Mouse (Mus musculus) hindbrain, embryonic 14.5 days (tissue): ENCODE data around the gene Olfr223. TPM values are rescaled to one million over a fixed set of nuclear protein-coding genes. Genes with fewer than 3 reads are reported as not detected.
"Not testable (repeated sequence)": the region's sequence is repeated elsewhere in the genome, so short reads cannot be mapped to it uniquely, and the experiment has no call there.

Source experiments
- ATAC-seq: fragments of 200-750 bp; cut with Nextera tagmentation; 2 replicates; pipeline ENCODE4 v1.8.0; 2017; ENCODE audit warnings: moderate number of reproducible peaks, mild to moderate bottlenecking, moderate TSS enrichment, moderate library complexity; ENCODE audit not compliant: low FRiP score
- DNase-seq: peaks from one replicate; pipeline ENCODE4 v3.0.0-alpha.2; 2015; ENCODE audit warnings: low spot score
- H3K27ac ChIP-seq: fragments of 300-500 bp; sonication (generic); 2 replicates; pipeline ENCODE4 v1.5.1; 2014; ENCODE audit warnings: mild to moderate bottlenecking, moderate library complexity
- H3K27me3 ChIP-seq: fragments of 300-500 bp; sonication (generic); 2 replicates; pipeline ENCODE4 v1.6.1; 2014; ENCODE audit warnings: mild to moderate bottlenecking, low read length, mixed read lengths; ENCODE audit not compliant: control insufficient read depth, insufficient read depth
- H3K36me3 ChIP-seq: fragments of 300-500 bp; sonication (generic); replicated peaks from 2 replicates; pipeline ENCODE4 v1.6.1; 2014; ENCODE audit not compliant: control insufficient read depth, insufficient read depth
- H3K4me1 ChIP-seq: fragments of 300-500 bp; sonication (generic); replicated peaks from 2 replicates; pipeline ENCODE4 v1.6.1; 2014; ENCODE audit warnings: antibody characterized with exemption, low read length, mixed read lengths; ENCODE audit not compliant: control insufficient read depth, insufficient read depth
- H3K4me2 ChIP-seq: fragments of 300-500 bp; sonication (generic); replicated peaks from 2 replicates; pipeline ENCODE4 v1.6.1; 2014; ENCODE audit warnings: mild to moderate bottlenecking, moderate library complexity
- H3K4me3 ChIP-seq: fragments of 300-500 bp; sonication (generic); replicated peaks from 2 replicates; pipeline ENCODE4 v1.5.1; 2014; ENCODE audit warnings: mild to moderate bottlenecking, low read length
- H3K9ac ChIP-seq: fragments of 300-500 bp; sonication (generic); 2 replicates; pipeline ENCODE4 v1.6.1; 2014
- H3K9me3 ChIP-seq: fragments of 300-500 bp; sonication (generic); 2 replicates; pipeline ENCODE4 v1.6.1; 2016; ENCODE audit warnings: low read length; ENCODE audit not compliant: control insufficient read depth
- WGBS: fragments of 180-500 bp; shearing (Covaris S2); extraction: QIAGEN DNeasy Blood & Tissue Kit; methylation state at CpG from one replicate; pipeline ENCODE4 v1.1.7; 2014; 5-methylcytosine and 5-hydroxymethylcytosine counted together
- polyA plus RNA-seq: library from polyadenylated mRNA; unstranded; fragments of >200 nt; fragmentation: Nextera tagmentation; extraction: Ambion mirVana; gene quantifications from 2 replicates; pipeline ENCODE4 v1.2.1, GENCODE M21; 2014

Gene Olfr223
- polyA plus RNA-seq, 1 experiment from 2014 or later, result not detected

- Histone ChIP-seq H3K4me3 (no peak overlapping the region), H3K27ac (no peak overlapping the region), H3K27me3 (no peaks in the 10 kb centered on the region), H3K36me3 (no peaks in the 10 kb centered on the region), H3K9me3 (no peaks in the 10 kb centered on the region), H3K9ac (no peak overlapping the region), H3K4me2 (no peak overlapping the region), H3K4me1 (no peaks in the 10 kb centered on the region)
- no peak for DNase-seq
- 67% methylated on average over 1 of the region's 1 CpGs for WGBS
- ATAC-seq, result no peak
Measured at GRCm38 (mm10) chr11:59602287-59602686, 9.2 kb upstream of the Olfr223 start.

- WGBS, result 97% methylated on average over 3 of the region's 3 CpGs
- H3K27ac ChIP-seq, result no peak overlapping the region
Measured at GRCm38 (mm10) chr11:59600872-59601271, 7.8 kb upstream of the Olfr223 start.

GRCm38 (mm10) chr11:59599211-59599610, 6.1 kb upstream of the Olfr223 start:
- Histone ChIP-seq H3K27ac (no peak overlapping the region), H3K9me3 (no peaks in the 10 kb centered on the region), H3K9ac (no peak overlapping the region), H3K36me3 (no peaks in the 10 kb centered on the region), H3K4me2 (no peak overlapping the region), H3K4me1 (no peaks in the 10 kb centered on the region), H3K27me3 (no peaks in the 10 kb centered on the region), H3K4me3 (no peak overlapping the region)
- no peak for DNase-seq
- 79% methylated on average over 7 of the region's 7 CpGs for WGBS
- no peak for ATAC-seq

More at GRCm38 (mm10) chr11:59600872-59601271, 7.8 kb upstream of the Olfr223 start:
- ATAC-seq (no peak), DNase-seq (no peak)
- H3K9ac ChIP-seq, result no peak overlapping the region
- H3K4me3 ChIP-seq, result no peak overlapping the region
- no peaks in the 10 kb centered on the region for H3K27me3 ChIP-seq
- H3K4me1 ChIP-seq, result no peaks in the 10 kb centered on the region
- H3K4me2 ChIP-seq, result no peak overlapping the region
- H3K36me3 ChIP-seq, result no peaks in the 10 kb centered on the region
- no peaks in the 10 kb centered on the region for H3K9me3 ChIP-seq

GRCm38 (mm10) chr11:59596950-59597349, 3.9 kb upstream of the Olfr223 start:
- no peaks in the 10 kb centered on the region for H3K9me3 ChIP-seq
- H3K27me3 ChIP-seq, result no peaks in the 10 kb centered on the region
- no peaks in the 10 kb centered on the region for H3K4me1 ChIP-seq
- WGBS, result 89% methylated on average over 8 of the region's 8 CpGs
- no peak overlapping the region for H3K4me2 ChIP-seq
- DNase-seq (no peak), ATAC-seq (no peak)
- no peak overlapping the region for H3K27ac ChIP-seq
- H3K9ac ChIP-seq, result no peak overlapping the region
- no peak overlapping the region for H3K4me3 ChIP-seq
- H3K36me3 ChIP-seq, result no peaks in the 10 kb centered on the region

GRCm38 (mm10) chr11:59596091-59596490, 3.0 kb upstream of the Olfr223 start:
- 53% methylated on average over 4 of the region's 4 CpGs for WGBS
- Histone ChIP-seq H3K4me2 (no peak overlapping the region), H3K4me3 (no peak overlapping the region), H3K36me3 (no peaks in the 10 kb centered on the region), H3K9me3 (no peaks in the 10 kb centered on the region), H3K4me1 (no peaks in the 10 kb centered on the region), H3K27me3 (no peaks in the 10 kb centered on the region), H3K9ac (no peak overlapping the region), H3K27ac (no peak overlapping the region)
- DNase-seq (no peak), ATAC-seq (no peak)

- H3K4me2 ChIP-seq, result no peak overlapping the region
- WGBS, result 81% methylated on average over 8 of the region's 8 CpGs
- no peak for ATAC-seq
Measured at GRCm38 (mm10) chr11:59589496-59589895, 3.6 kb downstream of the Olfr223 start.

GRCm38 (mm10) chr11:59584539-59584938, 8.6 kb downstream of the Olfr223 start:
- no peak for ATAC-seq

More at GRCm38 (mm10) chr11:59589496-59589895, 3.6 kb downstream of the Olfr223 start:
- Histone ChIP-seq H3K27ac (no peak overlapping the region), H3K4me3 (no peak overlapping the region), H3K27me3 (no peaks in the 10 kb centered on the region), H3K9ac (no peak overlapping the region), H3K36me3 (no peaks in the 10 kb centered on the region), H3K9me3 (no peaks in the 10 kb centered on the region), H3K4me1 (no peaks in the 10 kb centered on the region)
- DNase-seq, result no peak

GRCm38 (mm10) chr11:59576135-59576534, 17.0 kb downstream of the Olfr223 start, which contains the start of gene Olfr222:
Gene Olfr222, minus strand, starts transcription at chr11:59576235.
- H3K9ac ChIP-seq, H3K36me3 ChIP-seq, H3K9me3 ChIP-seq, H3K4me2 ChIP-seq, H3K4me3 ChIP-seq, ATAC-seq, H3K27me3 ChIP-seq, H3K4me1 ChIP-seq, DNase-seq, H3K27ac ChIP-seq: not testable (repeated sequence)

More at GRCm38 (mm10) chr11:59584539-59584938, 8.6 kb downstream of the Olfr223 start:
- 44% methylated on average over 6 of the region's 6 CpGs for WGBS
- no peak overlapping the region for H3K4me2 ChIP-seq
- H3K36me3 ChIP-seq, result no peaks in the 10 kb centered on the region
- DNase-seq, result no peak
- no peaks in the 10 kb centered on the region for H3K27me3 ChIP-seq
- no peak overlapping the region for H3K4me3 ChIP-seq
- no peaks in the 10 kb centered on the region for H3K9me3 ChIP-seq
- no peaks in the 10 kb centered on the region for H3K4me1 ChIP-seq
- no peak overlapping the region for H3K27ac ChIP-seq
- no peak overlapping the region for H3K9ac ChIP-seq

- no peak overlapping the region for H3K4me2 ChIP-seq
- DNase-seq, result no peak
- no peak for ATAC-seq
- H3K9me3 ChIP-seq, result no peaks in the 10 kb centered on the region
- whole genome bisulfite sequencing, result 68% methylated on average over 9 of the region's 9 CpGs
- H3K4me3 ChIP-seq, result no peak overlapping the region
- no peaks in the 10 kb centered on the region for H3K36me3 ChIP-seq
- H3K9ac ChIP-seq, result no peak overlapping the region
- H3K27ac ChIP-seq, result no peak overlapping the region
- H3K27me3 ChIP-seq, result no peaks in the 10 kb centered on the region
- no peaks in the 10 kb centered on the region for H3K4me1 ChIP-seq
Measured at GRCm38 (mm10) chr11:59575726-59576125, 17.4 kb downstream of the Olfr223 start.

GRCm38 (mm10) chr11:59569306-59569705, 23.8 kb downstream of the Olfr223 start:
- DNase-seq, result no peak
- H3K36me3 ChIP-seq, result no peaks in the 10 kb centered on the region
- H3K4me2 ChIP-seq, result no peak overlapping the region
- no peaks in the 10 kb centered on the region for H3K9me3 ChIP-seq
- no peak overlapping the region for H3K9ac ChIP-seq
- no peak for ATAC-seq
- H3K4me3 ChIP-seq, result no peak overlapping the region
- no peaks in the 10 kb centered on the region for H3K27me3 ChIP-seq
- H3K27ac ChIP-seq, result no peak overlapping the region
- H3K4me1 ChIP-seq, result no peaks in the 10 kb centered on the region
- WGBS, result 60% methylated on average over 3 of the region's 3 CpGs
